Mouse (Mus musculus): ENCODE measurements around the gene Det1. TPM values are rescaled to one million over a fixed set of nuclear protein-coding genes. Genes with fewer than 3 reads are reported as not detected.

The Det1 gene
- 13.3 and 16.7 TPM in 2 replicates for polyA plus RNA-seq (2016; fragmentation: Nextera tagmentation; extraction: Ambion mirVana)

DNA sequence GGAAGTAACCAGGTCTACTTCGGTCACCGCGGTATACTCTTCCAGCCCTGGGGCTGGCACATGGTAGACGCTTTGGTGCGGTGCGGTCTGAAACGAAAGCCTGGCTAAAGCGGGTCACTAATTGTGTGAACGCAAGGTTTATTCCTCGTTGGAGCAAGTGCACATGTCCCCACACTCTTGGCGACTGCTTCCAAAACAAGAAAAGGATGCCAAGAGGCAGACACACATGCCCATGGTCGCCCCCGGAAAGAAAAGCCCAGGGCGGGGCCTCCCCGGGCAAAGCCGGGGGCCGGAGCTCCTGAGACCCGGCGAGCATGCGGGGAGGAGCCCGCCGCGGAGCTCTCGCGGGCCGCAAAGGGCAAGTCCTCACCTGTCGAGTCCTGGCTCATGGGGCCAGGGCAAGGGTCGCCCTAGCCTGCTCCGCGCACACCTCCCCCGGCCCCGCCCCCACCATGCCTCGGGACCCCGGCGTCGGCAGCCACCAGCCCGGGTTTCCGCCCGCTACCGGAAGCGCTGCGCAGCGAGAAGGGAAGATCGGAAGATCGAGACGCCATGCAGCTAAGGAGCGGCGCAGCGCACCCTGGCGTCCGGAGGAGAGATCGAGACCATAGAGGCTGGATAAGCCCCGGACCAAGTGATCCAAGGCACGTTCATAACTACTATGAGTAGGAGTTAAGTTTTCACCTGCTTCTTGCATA lies at the start of gene Det1:
Gene Det1, minus strand, starts transcription at position 527 of the 698 bp plus-strand sequence.
- 1% methylated on average over 54 of the region's 54 CpGs for whole genome bisulfite sequencing

GRCm38 (mm10) chr7:78895653-78896333 lies 48.7 kb upstream of the Det1 start, which contains the start of gene Aen:
Gene Aen (plus strand): TSS chr7:78895854.
- peak; percentile 99 for DNase-seq (ENCODE audit: low spot score)
- peaks cover 14% of the 10 kb centered on the region for H3K36me3 ChIP-seq
- no peaks in the 10 kb centered on the region for H3K27me3 ChIP-seq (ENCODE audit: insufficient read depth, poor library complexity, severe bottlenecking)
- no peaks in the 10 kb centered on the region for H3K9me3 ChIP-seq
- H3K4me3 ChIP-seq = peak within 1 kb of the TSS; percentile 91
- peaks cover 16% of the 10 kb centered on the region for H3K4me1 ChIP-seq
- H3K27ac ChIP-seq = peak within 1 kb of the TSS; percentile 90
- WGBS = 1% methylated on average over 53 of the region's 53 CpGs

More for the DNA sequence above, at the start of gene Det1:
- peak within 1 kb of the TSS; percentile 89 for H3K4me3 ChIP-seq
- peaks cover 8% of the 10 kb centered on the region; the same call in 1 of the 2 replicates for H3K4me1 ChIP-seq
- peaks cover 22% of the 10 kb centered on the region for H3K36me3 ChIP-seq
- peak within 1 kb of the TSS; percentile 97 for H3K27ac ChIP-seq
- H3K9me3 ChIP-seq = no peaks in the 10 kb centered on the region
- peak; percentile 96 for DNase-seq (ENCODE audit: low spot score)
- no peaks in the 10 kb centered on the region for H3K27me3 ChIP-seq (ENCODE audit: insufficient read depth, poor library complexity, severe bottlenecking)

GRCm38 (mm10) chr7:78895021-78895652 lies 48.1 kb upstream of the Det1 start:
- Histone ChIP-seq H3K9me3 (no peaks in the 10 kb centered on the region), H3K4me1 (peaks cover 16% of the 10 kb centered on the region), H3K27ac (peak overlapping the region; percentile 90), H3K36me3 (peaks cover 14% of the 10 kb centered on the region), H3K4me3 (peak overlapping the region; percentile 91), H3K27me3 (ENCODE audit: insufficient read depth, poor library complexity, severe bottlenecking) (peaks cover 5% of the 10 kb centered on the region)
- whole genome bisulfite sequencing = 54% methylated on average over 13 of the region's 13 CpGs
- DNase-seq (ENCODE audit: low spot score) = no peak

DNA sequence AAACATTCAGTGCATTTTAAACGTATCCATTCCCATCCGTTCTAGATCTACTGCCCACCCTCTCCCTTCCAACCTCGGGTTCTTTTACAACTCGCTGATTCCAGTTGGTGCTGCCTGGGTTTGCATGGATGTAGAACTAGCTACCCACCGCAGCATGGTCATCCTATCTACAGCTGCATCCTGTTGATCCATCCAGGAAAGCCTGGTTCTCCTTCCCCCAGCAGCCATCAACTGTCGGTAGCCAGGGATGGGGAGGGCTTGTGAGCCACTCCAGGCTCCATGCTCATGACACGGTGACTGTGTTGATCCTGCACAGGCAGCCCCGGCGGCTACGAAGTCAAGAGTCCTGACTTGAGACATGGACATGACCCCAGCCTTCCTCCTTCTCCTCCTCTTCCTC lies 46.9 kb upstream of the Det1 start:
- DNase-seq (ENCODE audit: low spot score) = no peak
- Histone ChIP-seq H3K27ac (no peak overlapping the region), H3K4me1 (peaks cover 16% of the 10 kb centered on the region), H3K36me3 (peaks cover 14% of the 10 kb centered on the region), H3K27me3 (ENCODE audit: insufficient read depth, poor library complexity, severe bottlenecking) (peaks cover 17% of the 10 kb centered on the region), H3K4me3 (no peak overlapping the region), H3K9me3 (no peaks in the 10 kb centered on the region)
- WGBS = 68% methylated on average over 10 of the region's 10 CpGs

DNA sequence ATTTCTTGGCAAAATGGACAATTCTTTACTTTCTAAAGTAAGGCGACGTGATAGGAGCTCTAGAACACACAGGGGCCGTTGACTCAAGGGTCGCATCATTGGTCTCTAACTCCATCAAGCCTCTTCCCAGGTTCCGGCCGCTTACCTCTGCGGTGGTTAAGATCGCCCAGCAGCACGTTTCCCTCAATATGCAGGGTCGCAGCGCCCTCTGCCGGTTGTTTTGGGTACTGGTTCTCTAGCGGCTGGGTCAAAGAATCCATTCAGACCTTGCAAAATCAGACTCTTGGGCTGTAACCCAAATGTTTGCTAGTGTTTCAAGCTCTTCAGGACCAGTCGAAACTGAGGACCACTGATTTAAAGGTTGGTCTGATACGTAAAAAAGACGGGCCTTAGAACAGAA lies 43.6 kb upstream of the Det1 start:
- peak; percentile 90 for DNase-seq (ENCODE audit: low spot score)
- Histone ChIP-seq H3K9me3 (no peaks in the 10 kb centered on the region), H3K36me3 (no peaks in the 10 kb centered on the region), H3K4me1 (no peaks in the 10 kb centered on the region; the same call in 1 of the 2 replicates), H3K27ac (no peak overlapping the region), H3K27me3 (ENCODE audit: insufficient read depth, poor library complexity, severe bottlenecking) (peaks cover 49% of the 10 kb centered on the region), H3K4me3 (no peak overlapping the region)
- whole genome bisulfite sequencing = 4% methylated on average over 16 of the region's 16 CpGs

GRCm38 (mm10) chr7:78887431-78887842 lies 40.4 kb upstream of the Det1 start:
- Histone ChIP-seq H3K36me3 (no peaks in the 10 kb centered on the region), H3K9me3 (no peaks in the 10 kb centered on the region), H3K4me3 (no peak overlapping the region), H3K4me1 (peaks cover 11% of the 10 kb centered on the region), H3K27ac (no peak overlapping the region), H3K27me3 (ENCODE audit: insufficient read depth, poor library complexity, severe bottlenecking) (peaks cover 78% of the 10 kb centered on the region)
- no peak for DNase-seq (ENCODE audit: low spot score)
- 75% methylated on average over 9 of the region's 9 CpGs for WGBS

- peaks cover 88% of the 10 kb centered on the region for H3K27me3 ChIP-seq (ENCODE audit: insufficient read depth, poor library complexity, severe bottlenecking)
- H3K9me3 ChIP-seq = no peaks in the 10 kb centered on the region
- no peak for DNase-seq (ENCODE audit: low spot score)
- H3K27ac ChIP-seq = no peak overlapping the region
- WGBS = 82% methylated on average over 4 of the region's 4 CpGs
- no peaks in the 10 kb centered on the region for H3K36me3 ChIP-seq
- no peak overlapping the region for H3K4me3 ChIP-seq
- peaks cover 14% of the 10 kb centered on the region for H3K4me1 ChIP-seq
Observed at GRCm38 (mm10) chr7:78886496-78886895, 39.4 kb upstream of the Det1 start.

DNA sequence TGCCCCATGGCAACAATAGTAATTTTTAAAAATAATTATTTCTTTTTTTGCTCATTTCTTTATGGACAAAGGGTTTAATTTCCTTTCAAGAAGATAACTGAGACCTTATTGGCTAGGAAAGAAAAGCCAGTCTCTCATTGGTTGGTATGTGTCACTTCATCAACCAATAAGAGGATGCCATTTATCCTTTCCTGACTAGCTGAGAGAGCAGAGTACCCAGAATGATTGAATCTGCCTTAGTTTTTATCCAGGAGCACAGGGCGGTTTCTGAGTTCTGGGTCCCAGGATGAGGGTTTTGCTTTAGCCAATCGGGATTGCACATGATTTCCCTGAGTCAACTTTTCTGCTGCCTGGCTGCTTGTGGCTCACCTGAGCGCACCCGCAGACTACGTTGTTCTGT lies 38.3 kb upstream of the Det1 start:
- Histone ChIP-seq H3K9me3 (no peaks in the 10 kb centered on the region), H3K27me3 (ENCODE audit: insufficient read depth, poor library complexity, severe bottlenecking) (peaks cover 97% of the 10 kb centered on the region), H3K36me3 (no peaks in the 10 kb centered on the region), H3K4me3 (no peak overlapping the region), H3K27ac (no peak overlapping the region), H3K4me1 (peaks cover 14% of the 10 kb centered on the region)
- WGBS = 71% methylated on average over 5 of the region's 5 CpGs
- DNase-seq (ENCODE audit: low spot score) = no peak

- H3K27me3 ChIP-seq (ENCODE audit: insufficient read depth, poor library complexity, severe bottlenecking) = peaks cover 97% of the 10 kb centered on the region
- no peak overlapping the region for H3K27ac ChIP-seq
- H3K9me3 ChIP-seq = no peaks in the 10 kb centered on the region
- H3K4me1 ChIP-seq = peaks cover 14% of the 10 kb centered on the region
- DNase-seq (ENCODE audit: low spot score) = no peak
- no peaks in the 10 kb centered on the region for H3K36me3 ChIP-seq
- no peak overlapping the region for H3K4me3 ChIP-seq
- WGBS = 16% methylated on average over 6 of the region's 6 CpGs
Observed at GRCm38 (mm10) chr7:78884139-78884538, 37.1 kb upstream of the Det1 start.

- Histone ChIP-seq H3K9me3 (no peaks in the 10 kb centered on the region), H3K4me1 (peaks cover 14% of the 10 kb centered on the region), H3K4me3 (no peak overlapping the region), H3K27ac (no peak overlapping the region), H3K36me3 (no peaks in the 10 kb centered on the region), H3K27me3 (ENCODE audit: insufficient read depth, poor library complexity, severe bottlenecking) (peaks cover 97% of the 10 kb centered on the region)
- no peak for DNase-seq (ENCODE audit: low spot score)
- 20% methylated on average over 8 of the region's 8 CpGs for WGBS
Observed at GRCm38 (mm10) chr7:78883726-78884060, 36.6 kb upstream of the Det1 start.

GRCm38 (mm10) chr7:78883016-78883725 lies 36.1 kb upstream of the Det1 start:
- peak overlapping the region; percentile 45 for H3K4me3 ChIP-seq
- peaks cover 94% of the 10 kb centered on the region for H3K27me3 ChIP-seq (ENCODE audit: insufficient read depth, poor library complexity, severe bottlenecking)
- no peak for DNase-seq (ENCODE audit: low spot score)
- no peaks in the 10 kb centered on the region for H3K36me3 ChIP-seq
- H3K9me3 ChIP-seq = no peaks in the 10 kb centered on the region
- 5% methylated on average over 34 of the region's 34 CpGs for WGBS
- peaks cover 14% of the 10 kb centered on the region for H3K4me1 ChIP-seq
- no peak overlapping the region for H3K27ac ChIP-seq

- DNase-seq (ENCODE audit: low spot score) = no peak
- Histone ChIP-seq H3K4me1 (peaks cover 14% of the 10 kb centered on the region), H3K27ac (no peak overlapping the region), H3K4me3 (peak overlapping the region; percentile 45), H3K36me3 (no peaks in the 10 kb centered on the region), H3K9me3 (no peaks in the 10 kb centered on the region), H3K27me3 (ENCODE audit: insufficient read depth, poor library complexity, severe bottlenecking) (peaks cover 86% of the 10 kb centered on the region)
- WGBS = 4% methylated on average over 23 of the region's 23 CpGs
Observed at GRCm38 (mm10) chr7:78882469-78882837, 35.4 kb upstream of the Det1 start.
